Mouse (Mus musculus): ENCODE results near the gene Gm12887. TPM values are rescaled to one million over a fixed set of nuclear protein-coding genes. Genes with fewer than 3 reads are reported as not detected.

The Gm12887 gene
- polyA plus RNA-seq (2012) = not detected in 2 replicates

GRCm38 (mm10) chr4:121622003-121622402 is at the start of gene Gm12887:
Gene Gm12887 (minus strand): TSS chr4:121622103.

Other genes starting within 250 kb of the Gm12887 start
- not detected in 2 replicates for gene Gm12886, start 199.0 kb downstream of the Gm12887 start, polyA plus RNA-seq (2012)